Mouse (Mus musculus) neutrophil, adult 5-6 weeks (primary cell): ENCODE measurements around the gene Antxr1. TPM values are rescaled to one million over a fixed set of nuclear protein-coding genes. Genes with fewer than 3 reads are reported as not detected.
A peak's percentile ranks its signal among the peaks of the same experiment; 100 is the strongest.

Source experiments
- ATAC-seq: fragments of 151-379, 151-347 bp; 2 replicates; pipeline ENCODE4 v1.8.0; 2017; ENCODE audit warnings: mild to moderate bottlenecking, moderate TSS enrichment; ENCODE audit not compliant: insufficient number of reproducible peaks, poor library complexity, low FRiP score, severe bottlenecking; ENCODE audit errors: extremely low read depth
- total RNA-seq: library from RNA; stranded (forward); fragments of 200-1000 nt; gene quantifications from 2 replicates; pipeline ENCODE4 v1.2.3, GENCODE M21; 2017

Antxr1 gene
- total RNA-seq, 1 experiment from 2014 or later: not detected

DNA sequence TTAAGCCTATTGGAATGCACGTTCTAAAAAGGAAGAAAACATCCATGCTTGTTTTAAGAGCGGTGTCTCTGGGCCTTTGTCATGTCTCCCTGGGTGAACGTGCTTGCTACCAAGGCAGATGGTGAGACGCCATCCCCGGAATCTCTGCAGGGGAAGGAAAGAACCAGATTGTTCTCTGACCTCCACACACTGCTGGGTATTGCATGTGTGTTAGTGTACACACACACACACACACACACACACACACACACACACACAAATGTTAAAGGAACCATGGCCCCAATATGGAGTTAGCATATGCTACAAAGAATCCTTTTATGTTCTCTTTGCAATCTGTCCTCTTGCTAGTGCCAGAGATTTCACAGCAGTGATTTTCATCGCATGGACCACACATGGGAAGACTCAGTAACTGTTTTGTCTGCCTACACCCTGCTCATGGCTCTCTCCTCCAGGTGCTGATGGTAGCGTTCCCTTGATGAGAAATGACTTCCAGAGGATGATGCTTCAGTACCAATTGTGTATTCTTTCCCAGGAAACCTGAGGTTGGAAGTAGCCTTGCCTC lies 177.5 kb downstream of the Antxr1 start:
- no peak for ATAC-seq

DNA sequence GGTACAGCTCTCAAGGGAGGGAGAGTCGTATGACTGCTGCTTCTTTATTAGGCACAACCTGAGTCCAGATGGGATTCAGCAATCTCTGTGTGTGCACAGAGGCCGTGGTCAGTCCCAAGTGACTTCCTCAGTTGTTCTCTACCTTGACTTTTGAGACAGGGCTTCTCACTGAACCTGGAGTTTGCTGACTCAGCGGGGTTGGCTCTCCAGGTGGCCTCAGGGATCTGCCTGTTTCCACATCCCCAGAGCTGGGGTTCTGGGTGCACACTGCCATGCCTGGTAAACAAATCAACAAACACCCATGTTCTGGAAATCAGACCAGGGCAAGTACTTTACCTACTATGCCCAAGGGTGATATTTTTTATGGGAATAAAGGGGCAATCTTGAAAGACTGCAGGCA lies 181.8 kb downstream of the Antxr1 start:
- no peak for ATAC-seq

DNA sequence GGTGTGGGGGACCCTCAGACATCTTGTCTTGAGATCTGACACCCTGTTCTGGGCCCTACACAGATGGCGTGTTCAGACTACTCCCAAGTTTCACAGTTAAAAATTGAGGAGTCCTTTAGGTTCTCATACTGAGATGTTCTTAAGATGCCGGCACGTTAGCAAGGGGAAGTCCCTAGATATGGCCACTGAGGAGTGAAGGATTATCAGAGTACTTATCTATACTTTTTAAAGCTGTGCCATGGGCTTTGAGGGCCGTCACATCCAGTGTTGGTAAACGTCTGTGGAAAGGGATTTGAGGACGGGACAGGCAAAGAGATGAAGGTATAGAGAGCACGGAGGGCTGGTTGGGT lies 182.4 kb downstream of the Antxr1 start:
- no peak for ATAC-seq

DNA sequence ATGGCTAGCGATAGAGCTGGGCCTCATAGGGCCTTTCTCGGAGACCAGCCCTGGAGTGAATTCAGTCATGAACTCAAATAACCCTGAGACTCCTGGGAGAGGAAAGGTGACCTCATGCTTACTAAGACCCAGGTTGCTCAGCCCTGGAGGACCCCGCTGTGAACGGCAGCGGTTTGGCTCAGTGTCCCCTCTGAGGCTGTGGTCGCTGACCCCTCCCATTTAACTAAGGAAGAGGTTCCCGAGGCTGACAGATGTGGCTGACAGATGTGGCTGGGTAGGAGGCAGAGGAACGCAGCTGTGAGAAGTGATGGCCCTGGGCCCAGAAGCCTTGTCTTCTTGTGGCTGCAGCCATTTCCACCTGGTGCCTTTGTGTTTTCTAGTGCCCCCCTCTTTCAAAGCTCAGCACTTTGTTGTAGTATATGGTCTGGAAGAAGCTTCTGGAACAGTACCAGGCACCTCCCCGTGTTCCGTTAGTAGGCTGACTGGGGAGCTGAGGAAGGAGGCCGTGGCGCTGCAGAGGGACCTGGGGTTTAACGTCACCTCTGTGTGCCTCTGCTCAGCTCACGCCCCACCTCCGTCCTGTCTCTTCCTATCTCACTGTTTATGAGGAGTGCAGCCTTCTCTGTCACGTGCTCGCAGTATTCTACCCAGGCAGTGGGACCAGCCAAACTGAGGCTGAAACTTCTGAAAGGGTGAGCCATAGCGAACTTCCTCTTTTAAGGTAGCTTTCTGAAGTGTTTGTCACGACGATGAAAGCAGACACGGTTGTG lies 183.0 kb downstream of the Antxr1 start:
- ATAC-seq: peak; percentile 93

DNA sequence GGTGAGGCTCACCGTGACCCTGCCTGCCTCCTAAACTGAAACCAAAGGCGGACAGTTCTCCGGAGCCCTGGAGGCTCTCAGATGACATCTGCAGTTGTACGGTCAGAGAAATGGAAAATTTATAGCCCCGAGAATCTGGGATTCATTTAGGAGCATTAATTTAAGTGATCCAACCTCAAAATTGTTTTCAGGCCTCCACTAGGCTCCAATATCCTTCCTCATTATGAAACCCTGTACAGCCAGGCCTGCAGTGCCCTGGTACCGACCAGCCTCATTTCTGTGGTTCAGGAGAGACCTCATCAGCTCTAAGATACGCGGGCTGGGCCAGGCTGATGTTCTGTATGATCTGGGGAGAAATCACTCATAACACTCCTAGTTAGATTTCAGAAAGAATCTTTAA lies 184.2 kb downstream of the Antxr1 start:
- no peak for ATAC-seq

- ATAC-seq: no peak
These were observed 185.2 kb downstream of the Antxr1 start for GRCm38 (mm10) chr6:87150471-87150870.

- ATAC-seq: no peak
These were observed 187.7 kb downstream of the Antxr1 start for GRCm38 (mm10) chr6:87147921-87148320.

- no peak for ATAC-seq
These were observed 192.0 kb downstream of the Antxr1 start for GRCm38 (mm10) chr6:87143594-87143993.

DNA sequence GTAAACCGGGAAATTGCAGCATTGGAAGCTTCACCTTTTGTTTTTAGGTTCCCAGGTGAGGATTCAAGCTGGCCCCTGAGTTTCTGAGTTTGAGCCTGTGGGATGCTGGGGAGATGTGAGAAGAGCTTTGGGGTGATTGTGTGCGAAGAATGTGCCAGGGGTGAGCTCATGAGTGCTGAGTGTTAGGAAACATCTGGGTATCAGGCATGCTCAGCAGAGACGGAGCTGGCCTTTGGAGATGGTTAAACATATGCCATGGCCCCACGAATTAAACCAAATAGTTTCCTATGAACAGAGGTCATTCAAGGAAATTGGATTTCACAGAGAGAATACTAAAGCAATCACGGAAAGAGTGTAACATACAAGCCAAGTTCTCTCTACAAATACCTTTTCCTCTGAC lies 193.4 kb downstream of the Antxr1 start:
- ATAC-seq: no peak

- no peak for ATAC-seq
These were observed 195.6 kb downstream of the Antxr1 start for GRCm38 (mm10) chr6:87139796-87140553.

DNA sequence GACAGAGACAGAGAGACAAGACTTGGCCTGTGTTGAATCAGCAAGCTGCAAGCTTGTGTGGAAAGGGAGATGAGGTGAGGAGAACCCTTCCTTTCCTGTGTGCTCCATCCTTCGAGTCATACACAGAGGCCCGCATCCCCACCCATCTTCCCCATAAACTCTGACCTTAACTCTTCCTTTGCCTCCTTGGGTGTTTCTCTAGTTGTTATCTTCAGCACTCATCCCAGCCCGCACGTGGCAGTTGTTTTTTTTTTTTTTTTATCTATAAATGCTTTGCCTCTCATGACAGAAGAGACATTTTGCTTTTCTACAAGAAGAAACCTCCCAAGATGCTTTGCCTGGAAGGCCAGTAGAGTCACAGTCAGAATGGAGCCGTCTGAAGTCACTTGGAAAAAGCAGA lies 197.1 kb downstream of the Antxr1 start:
- no peak for ATAC-seq

DNA sequence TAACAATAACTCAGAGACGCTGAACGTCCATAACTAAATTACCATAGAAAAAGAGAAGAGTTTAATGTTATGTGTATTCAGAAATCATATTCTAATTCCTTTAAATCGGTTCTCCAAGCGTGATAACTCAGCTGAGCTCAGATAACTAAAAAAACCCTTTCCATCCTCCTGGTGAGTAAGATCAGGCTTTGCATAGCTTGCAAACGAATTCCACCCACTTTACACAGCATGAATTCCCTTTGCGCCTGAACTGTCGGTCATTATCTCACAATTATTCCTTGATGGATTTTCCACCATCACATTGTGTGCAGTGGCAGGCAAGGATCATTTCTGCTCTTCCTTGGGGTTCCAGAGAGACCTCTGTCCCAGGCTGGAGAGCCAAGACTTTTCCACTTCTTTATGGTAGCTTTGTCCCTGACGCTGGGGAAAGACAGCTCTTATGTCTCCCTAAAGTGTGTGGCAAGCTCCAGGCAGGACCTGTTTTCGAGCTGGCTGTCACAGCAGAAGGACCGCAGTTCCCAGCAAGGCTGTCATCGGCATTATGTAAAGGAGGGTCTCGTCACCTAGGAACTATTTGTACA lies 201.6 kb downstream of the Antxr1 start:
- ATAC-seq: no peak

- no peak for ATAC-seq
These were observed 202.1 kb downstream of the Antxr1 start for GRCm38 (mm10) chr6:87133520-87133919.

DNA sequence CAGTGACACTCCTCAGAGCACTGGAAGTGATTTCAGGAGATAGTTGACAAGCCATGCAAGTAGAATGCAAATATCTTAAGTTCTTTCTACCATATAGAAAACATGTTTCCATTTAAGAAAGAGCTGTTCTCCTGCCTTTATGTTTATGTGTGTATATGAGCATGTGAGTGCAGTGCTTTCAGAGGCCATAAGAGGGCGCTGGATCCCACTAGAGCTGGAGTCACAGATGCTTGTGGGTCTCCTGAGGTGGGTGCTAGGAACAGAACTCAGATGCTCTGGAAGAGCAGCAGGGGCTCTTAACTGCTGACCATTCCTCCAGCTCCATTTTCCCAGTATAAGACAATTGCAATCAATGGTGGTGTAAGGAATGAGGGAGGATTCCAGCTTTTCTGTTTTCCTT lies 204.5 kb downstream of the Antxr1 start:
- no peak for ATAC-seq

GRCm38 (mm10) chr6:87130628-87131027 lies 205.0 kb downstream of the Antxr1 start:
- no peak for ATAC-seq

DNA sequence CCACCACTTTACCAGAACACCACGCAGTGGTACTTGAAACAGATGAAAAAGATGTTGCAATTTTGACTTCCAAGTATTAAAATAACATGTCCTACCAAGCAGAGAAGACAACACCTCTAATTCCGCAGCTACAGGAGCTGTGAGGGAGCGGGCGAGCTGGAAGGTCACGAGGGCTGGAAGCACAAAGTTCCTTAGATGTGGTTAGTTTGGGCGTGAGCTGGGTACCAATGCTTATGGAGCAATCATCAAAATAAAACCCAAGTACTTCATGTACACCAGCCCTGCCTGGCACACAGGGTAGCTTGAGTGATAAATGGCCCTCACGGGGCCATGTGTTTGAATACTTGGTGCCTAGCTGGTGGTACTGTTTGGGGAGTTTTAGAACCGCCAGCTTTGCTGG lies 205.8 kb downstream of the Antxr1 start:
- no peak for ATAC-seq

- peak; percentile 51; the same call in 1 of the 2 replicates for ATAC-seq
These were observed 208.4 kb downstream of the Antxr1 start for GRCm38 (mm10) chr6:87127049-87127753.

DNA sequence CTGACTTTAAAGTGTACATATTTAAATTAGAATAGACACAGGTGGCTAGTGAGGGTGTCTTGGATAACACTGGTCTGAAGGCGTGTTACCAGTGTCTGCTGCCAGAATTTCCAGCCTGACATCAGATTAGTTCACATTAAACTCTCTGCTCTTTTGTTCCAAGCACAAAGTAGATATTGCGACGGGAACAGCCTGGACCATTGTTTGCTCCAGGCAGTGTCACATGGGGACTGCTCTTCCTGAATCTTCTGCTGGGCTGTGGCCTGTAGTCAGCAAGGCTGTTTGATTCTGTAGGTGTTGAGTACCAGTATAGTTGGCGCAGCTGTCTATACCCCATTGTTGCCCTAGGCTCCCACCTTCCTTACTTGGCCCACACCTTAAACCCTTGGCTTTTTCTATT lies 211.6 kb downstream of the Antxr1 start:
- no peak for ATAC-seq

- ATAC-seq: no peak
These were observed 212.2 kb downstream of the Antxr1 start for GRCm38 (mm10) chr6:87123406-87123805.
